Mouse (Mus musculus) lung, postnatal 0 days (tissue): ENCODE data around the gene Slc38a11. TPM values are rescaled to one million over a fixed set of nuclear protein-coding genes. Genes with fewer than 3 reads are reported as not detected.
A peak's percentile ranks its signal among the peaks of the same experiment; 100 is the strongest.

Source experiments
- ATAC-seq: fragments of 200-750 bp; cut with Nextera tagmentation; 2 replicates; pipeline ENCODE4 v1.8.0; 2017; ENCODE audit warnings: moderate library complexity
- DNase-seq: peaks from one replicate; pipeline ENCODE4 v3.0.0-alpha.2; 2016; ENCODE audit warnings: low spot score
- H3K27ac ChIP-seq: fragments of 300-500 bp; sonication (generic); 2 replicates; pipeline ENCODE4 v1.5.1; 2014; ENCODE audit warnings: antibody characterized with exemption, mild to moderate bottlenecking, low read length, mixed read lengths
- H3K27me3 ChIP-seq: fragments of 300-500 bp; sonication (generic); replicated peaks from 2 replicates; pipeline ENCODE4 v1.6.1; 2014; ENCODE audit warnings: low read length, mixed read lengths; ENCODE audit not compliant: insufficient read depth
- H3K36me3 ChIP-seq: fragments of 300-500 bp; sonication (generic); 2 replicates; pipeline ENCODE4 v1.6.1; 2014; ENCODE audit warnings: low read length, mixed read lengths; ENCODE audit not compliant: insufficient read depth
- H3K4me1 ChIP-seq: fragments of 300-500 bp; sonication (generic); 2 replicates; pipeline ENCODE4 v1.6.1; 2014; ENCODE audit warnings: antibody characterized with exemption, low read depth, low read length, mixed read lengths; ENCODE audit not compliant: insufficient read depth
- H3K4me2 ChIP-seq: fragments of 300-500 bp; sonication (generic); replicated peaks from 2 replicates; pipeline ENCODE4 v1.6.1; 2014; ENCODE audit warnings: low read depth, mild to moderate bottlenecking, low read length, moderate library complexity, mixed read lengths
- H3K4me3 ChIP-seq: fragments of 300-500 bp; sonication (generic); 2 replicates; pipeline ENCODE4 v1.5.1; 2014; ENCODE audit warnings: low read depth, low read length
- H3K9ac ChIP-seq: fragments of 300-500 bp; sonication (generic); replicated peaks from 2 replicates; pipeline ENCODE4 v1.6.1; 2014; ENCODE audit warnings: low read depth, mild to moderate bottlenecking
- H3K9me3 ChIP-seq: fragments of 300-500 bp; sonication (generic); 2 replicates; pipeline ENCODE4 v1.6.1; 2016; ENCODE audit warnings: low read length, mixed read lengths
- CTCF ChIP-seq: IDR thresholded peaks from 2 replicates; pipeline ENCODE4 v1.5.1; 2016; ENCODE audit warnings: antibody characterized with exemption, mild to moderate bottlenecking
- EP300 ChIP-seq: IDR thresholded peaks from 2 replicates; pipeline ENCODE4 v1.6.1; 2016; ENCODE audit warnings: antibody characterized with exemption, mild to moderate bottlenecking, control low read depth
- WGBS: fragments of 180-500 bp; shearing (Covaris S2); extraction: QIAGEN DNeasy Blood & Tissue Kit; methylation state at CpG from one replicate; pipeline ENCODE4 v1.1.7; 2014; 5-methylcytosine and 5-hydroxymethylcytosine counted together
- microRNA-seq: library from miRNA; unstranded; fragments of <30 nt; microRNA quantifications from one replicate; pipeline ENCODE4, GENCODE M21; 2016
- polyA plus RNA-seq: library from polyadenylated mRNA; unstranded; fragments of >200 nt; fragmentation: Nextera tagmentation; extraction: Ambion mirVana; gene quantifications from 2 replicates; pipeline ENCODE4 v1.2.1, GENCODE M21; 2015

The Slc38a11 gene
- polyA plus RNA-seq, 1 experiment from 2014 or later, result 0.23 TPM

DNA sequence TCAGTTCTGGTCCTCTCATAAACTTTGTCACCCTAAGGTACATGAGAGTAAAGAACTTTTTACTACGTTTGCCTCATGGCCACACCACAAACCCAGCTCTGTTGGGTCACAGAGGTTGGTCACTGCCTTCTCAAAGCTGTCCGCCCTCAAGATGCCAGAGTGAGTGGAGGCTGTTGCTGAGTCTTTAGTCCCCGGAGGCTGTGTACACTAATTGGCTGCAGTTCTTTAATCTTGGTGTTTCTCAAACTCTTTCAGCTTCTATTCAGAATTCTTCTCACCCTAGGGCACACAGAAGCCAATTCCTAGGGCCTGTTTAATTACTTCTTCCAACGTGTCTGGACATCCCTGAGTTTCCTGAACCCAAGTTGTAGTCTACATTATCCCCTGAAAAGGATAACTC is 96.0 kb downstream of the Slc38a11 start:
- Histone ChIP-seq H3K4me1 (no peaks in the 10 kb centered on the region), H3K4me3 (no peak overlapping the region), H3K9me3 (no peaks in the 10 kb centered on the region), H3K27ac (no peak overlapping the region), H3K4me2 (no peak overlapping the region), H3K9ac (no peak overlapping the region), H3K27me3 (no peaks in the 10 kb centered on the region), H3K36me3 (no peaks in the 10 kb centered on the region)
- ATAC-seq (no peak), DNase-seq (no peak)
- WGBS, result 46% methylated on average over 4 of the region's 4 CpGs
- TF ChIP-seq CTCF, result no peak
- TF ChIP-seq EP300, result no peak

GRCm38 (mm10) chr2:65266576-65267299 is 97.1 kb downstream of the Slc38a11 start:
- Histone ChIP-seq H3K9me3 (no peaks in the 10 kb centered on the region), H3K27ac (no peak overlapping the region), H3K36me3 (no peaks in the 10 kb centered on the region), H3K9ac (no peak overlapping the region), H3K27me3 (no peaks in the 10 kb centered on the region), H3K4me2 (no peak overlapping the region), H3K4me3 (no peak overlapping the region), H3K4me1 (no peaks in the 10 kb centered on the region)
- DNase-seq, result no peak
- peak; percentile 30; the same call in 1 of the 2 replicates for ATAC-seq
- no peak for TF ChIP-seq EP300
- no peak for TF ChIP-seq CTCF
- 60% methylated on average over 5 of the region's 5 CpGs for WGBS

Small RNA genes lying within 50 kb of the gene (microRNA-seq; reads per million reads assigned to microRNA genes)
- gene Mir6337, result not detected

Other genes starting within 250 kb of the Slc38a11 start
- 8.8 and 9.4 TPM in 2 replicates for gene Cobll1, start 124.6 kb downstream of the Slc38a11 start, polyA plus RNA-seq
- 0.73 and 1.00 TPM in 2 replicates for gene Scn3a, start 203.6 kb upstream of the Slc38a11 start, polyA plus RNA-seq